Mouse (Mus musculus): ENCODE data around the gene Gm10198. TPM values are rescaled to one million over a fixed set of nuclear protein-coding genes. Genes with fewer than 3 reads are reported as not detected.

Gene Gm10198
- polyA plus RNA-seq (2015; fragmentation: Nextera tagmentation; extraction: Ambion mirVana), result not detected in 2 replicates

DNA sequence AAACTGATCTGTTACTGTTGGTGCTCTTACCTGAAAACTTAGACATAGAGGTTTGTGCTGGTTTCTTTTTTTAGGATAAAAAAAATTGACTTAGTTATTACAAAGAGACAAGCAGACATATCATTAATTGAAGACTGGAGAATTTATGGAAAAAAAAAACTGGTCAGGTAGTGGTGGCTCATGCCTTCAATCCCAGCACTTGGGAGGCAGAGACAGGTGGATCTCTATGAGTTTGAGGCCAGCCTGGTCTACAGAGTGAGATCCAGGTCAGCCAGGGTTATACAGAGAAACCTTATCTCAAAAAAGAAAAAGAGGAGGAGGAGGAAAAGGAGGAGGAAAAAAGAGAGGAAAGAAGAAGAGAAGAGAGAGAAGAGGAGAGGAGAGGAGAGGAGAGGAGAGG lies at the start of gene Gm10198:
TSS of gene Gm10198 (plus strand) at position 301 of the 400 bp plus-strand sequence.
- Histone ChIP-seq H3K4me3 (ENCODE audit: low read length) (no peak within 1 kb of the TSS), H3K9me3 (ENCODE audit: low read length) (no peaks in the 10 kb centered on the region), H3K27ac (ENCODE audit: low read length) (no peak within 1 kb of the TSS), H3K4me1 (ENCODE audit: insufficient read depth, low read length) (no peaks in the 10 kb centered on the region), H3K27me3 (ENCODE audit: insufficient read depth, low read length) (no peaks in the 10 kb centered on the region), H3K4me2 (replicated peaks; ENCODE audit: low read depth, low read length) (no peak within 1 kb of the TSS), H3K36me3 (ENCODE audit: insufficient read depth, low read length) (no peaks in the 10 kb centered on the region), H3K9ac (replicated peaks; ENCODE audit: low read length) (no peak within 1 kb of the TSS)
- ATAC-seq (ENCODE audit: low FRiP score, low TSS enrichment), result no peak

DNA sequence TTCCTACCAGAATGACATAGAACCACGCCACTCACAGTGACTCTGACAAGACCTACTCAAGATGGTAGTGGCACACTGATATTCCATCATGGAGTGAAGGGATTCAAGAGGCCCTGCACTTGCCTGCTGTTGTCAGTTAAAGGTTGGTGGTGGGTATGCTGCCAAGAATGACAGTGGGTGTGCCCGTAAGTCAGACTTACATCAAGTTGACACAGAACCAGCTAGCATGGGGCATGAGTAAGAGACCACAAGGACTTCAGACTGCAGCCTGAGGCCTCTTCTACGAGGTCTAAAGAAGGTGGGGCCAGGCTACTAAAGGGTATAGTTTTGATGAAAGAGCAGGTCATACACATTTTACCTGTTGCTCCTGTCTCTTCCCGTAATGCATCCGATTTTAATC lies 47.3 kb upstream of the Gm10198 start:
- Histone ChIP-seq H3K36me3 (ENCODE audit: insufficient read depth, low read length) (no peaks in the 10 kb centered on the region), H3K27ac (ENCODE audit: low read length) (no peak overlapping the region), H3K9me3 (ENCODE audit: low read length) (no peaks in the 10 kb centered on the region), H3K4me1 (ENCODE audit: insufficient read depth, low read length) (no peaks in the 10 kb centered on the region), H3K4me2 (replicated peaks; ENCODE audit: low read depth, low read length) (no peak overlapping the region), H3K27me3 (ENCODE audit: insufficient read depth, low read length) (no peaks in the 10 kb centered on the region), H3K4me3 (ENCODE audit: low read length) (no peak overlapping the region), H3K9ac (replicated peaks; ENCODE audit: low read length) (no peak overlapping the region)
- WGBS, result 87% methylated on average over 5 of the region's 5 CpGs
- ATAC-seq (ENCODE audit: low FRiP score, low TSS enrichment), result no peak

- Histone ChIP-seq H3K9ac (replicated peaks; ENCODE audit: low read length) (no peak overlapping the region), H3K9me3 (ENCODE audit: low read length) (no peaks in the 10 kb centered on the region), H3K36me3 (ENCODE audit: insufficient read depth, low read length) (no peaks in the 10 kb centered on the region), H3K4me1 (ENCODE audit: insufficient read depth, low read length) (peaks cover 9% of the 10 kb centered on the region), H3K27me3 (ENCODE audit: insufficient read depth, low read length) (no peaks in the 10 kb centered on the region), H3K27ac (ENCODE audit: low read length) (no peak overlapping the region), H3K4me3 (ENCODE audit: low read length) (no peak overlapping the region), H3K4me2 (replicated peaks; ENCODE audit: low read depth, low read length) (no peak overlapping the region)
- 84% methylated on average over 7 of the region's 7 CpGs for WGBS
- ATAC-seq (ENCODE audit: low FRiP score, low TSS enrichment), result no peak
These were observed 39.8 kb upstream of the Gm10198 start for GRCm38 (mm10) chr13:111552769-111553168.

DNA sequence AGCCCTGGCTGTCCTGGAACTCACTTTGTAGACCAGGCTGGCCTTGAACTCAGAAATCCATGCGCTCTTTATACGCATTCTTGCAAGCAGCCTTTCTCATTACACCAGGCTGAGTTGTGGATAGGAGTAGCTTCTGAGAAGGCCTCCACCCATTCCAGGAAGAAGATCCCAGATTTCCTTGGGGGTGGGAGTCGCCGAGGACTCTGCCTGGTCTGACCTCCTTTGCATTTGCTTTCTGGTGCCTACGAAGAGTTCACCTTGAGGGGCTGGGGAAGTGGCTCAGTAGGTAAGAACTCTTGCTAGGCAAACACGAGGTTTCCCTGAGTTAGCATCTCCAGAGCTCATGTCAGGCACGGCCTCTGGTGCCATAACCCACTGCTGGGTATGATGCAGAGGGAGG lies 39.4 kb upstream of the Gm10198 start:
- H3K27me3 ChIP-seq (ENCODE audit: insufficient read depth, low read length), result no peaks in the 10 kb centered on the region
- WGBS, result 86% methylated on average over 7 of the region's 7 CpGs
- no peak overlapping the region for H3K27ac ChIP-seq (ENCODE audit: low read length)
- no peak overlapping the region for H3K4me3 ChIP-seq (ENCODE audit: low read length)
- no peak overlapping the region for H3K9ac ChIP-seq (replicated peaks; ENCODE audit: low read length)
- no peak overlapping the region for H3K4me2 ChIP-seq (replicated peaks; ENCODE audit: low read depth, low read length)
- peaks cover 9% of the 10 kb centered on the region for H3K4me1 ChIP-seq (ENCODE audit: insufficient read depth, low read length)
- no peaks in the 10 kb centered on the region for H3K9me3 ChIP-seq (ENCODE audit: low read length)
- no peak for ATAC-seq (ENCODE audit: low FRiP score, low TSS enrichment)
- no peaks in the 10 kb centered on the region for H3K36me3 ChIP-seq (ENCODE audit: insufficient read depth, low read length)

- no peak overlapping the region for H3K4me2 ChIP-seq (replicated peaks; ENCODE audit: low read depth, low read length)
- peaks cover 9% of the 10 kb centered on the region for H3K4me1 ChIP-seq (ENCODE audit: insufficient read depth, low read length)
- ATAC-seq (ENCODE audit: low FRiP score, low TSS enrichment), result no peak
- H3K36me3 ChIP-seq (ENCODE audit: insufficient read depth, low read length), result no peaks in the 10 kb centered on the region
- no peaks in the 10 kb centered on the region for H3K9me3 ChIP-seq (ENCODE audit: low read length)
- H3K9ac ChIP-seq (replicated peaks; ENCODE audit: low read length), result no peak overlapping the region
- H3K4me3 ChIP-seq (ENCODE audit: low read length), result no peak overlapping the region
- WGBS, result 79% methylated on average over 8 of the region's 8 CpGs
- no peak overlapping the region for H3K27ac ChIP-seq (ENCODE audit: low read length)
- no peaks in the 10 kb centered on the region for H3K27me3 ChIP-seq (ENCODE audit: insufficient read depth, low read length)
These were observed 38.6 kb upstream of the Gm10198 start for GRCm38 (mm10) chr13:111553941-111554340.

- WGBS, result under 1% methylated on average over 8 of the region's 8 CpGs
These were observed 37.3 kb upstream of the Gm10198 start for GRCm38 (mm10) chr13:111555333-111555732.

GRCm38 (mm10) chr13:111556375-111556774 lies 36.2 kb upstream of the Gm10198 start:
- WGBS, result 78% methylated on average over 4 of the region's 4 CpGs
- no peak for ATAC-seq (ENCODE audit: low FRiP score, low TSS enrichment)
- peaks cover 8% of the 10 kb centered on the region; the same call in 1 of the 2 replicates for H3K9me3 ChIP-seq (ENCODE audit: low read length)
- no peak overlapping the region for H3K9ac ChIP-seq (replicated peaks; ENCODE audit: low read length)
- no peak overlapping the region for H3K4me2 ChIP-seq (replicated peaks; ENCODE audit: low read depth, low read length)
- H3K27ac ChIP-seq (ENCODE audit: low read length), result no peak overlapping the region
- peaks cover 9% of the 10 kb centered on the region for H3K4me1 ChIP-seq (ENCODE audit: insufficient read depth, low read length)
- H3K4me3 ChIP-seq (ENCODE audit: low read length), result no peak overlapping the region
- H3K36me3 ChIP-seq (ENCODE audit: insufficient read depth, low read length), result no peaks in the 10 kb centered on the region
- H3K27me3 ChIP-seq (ENCODE audit: insufficient read depth, low read length), result no peaks in the 10 kb centered on the region

More at GRCm38 (mm10) chr13:111555333-111555732, 37.3 kb upstream of the Gm10198 start:
- H3K9me3 ChIP-seq (ENCODE audit: low read length), result no peaks in the 10 kb centered on the region
- H3K27ac ChIP-seq (ENCODE audit: low read length), result no peak overlapping the region
- peaks cover 9% of the 10 kb centered on the region for H3K4me1 ChIP-seq (ENCODE audit: insufficient read depth, low read length)
- H3K4me2 ChIP-seq (replicated peaks; ENCODE audit: low read depth, low read length), result peak overlapping the region; percentile 33; the same call in 1 of the 2 replicates
- H3K9ac ChIP-seq (replicated peaks; ENCODE audit: low read length), result no peak overlapping the region
- H3K27me3 ChIP-seq (ENCODE audit: insufficient read depth, low read length), result no peaks in the 10 kb centered on the region
- no peak overlapping the region for H3K4me3 ChIP-seq (ENCODE audit: low read length)
- peak; percentile 51; the same call in 1 of the 2 replicates for ATAC-seq (ENCODE audit: low FRiP score, low TSS enrichment)
- no peaks in the 10 kb centered on the region for H3K36me3 ChIP-seq (ENCODE audit: insufficient read depth, low read length)

DNA sequence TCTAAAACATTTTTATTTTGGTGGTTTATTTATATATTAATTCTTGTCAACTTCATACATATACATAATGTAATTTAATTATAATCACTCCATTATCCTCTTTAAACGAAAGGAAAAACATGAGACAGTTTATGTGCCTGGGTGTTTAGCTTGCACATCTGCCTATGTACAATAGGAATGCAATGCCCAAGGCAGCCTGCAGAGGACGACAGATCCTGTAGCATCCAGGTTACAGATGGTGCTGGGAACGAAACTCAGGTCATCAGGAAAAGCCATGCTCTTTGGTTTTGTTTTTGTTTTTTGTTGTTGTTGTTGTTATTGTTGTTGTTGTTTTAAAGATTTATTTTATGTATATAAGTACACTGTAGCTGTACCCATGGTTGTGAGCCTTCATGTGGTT lies 32.4 kb upstream of the Gm10198 start:
- 96% methylated on average over 3 of the region's 3 CpGs for WGBS
- Histone ChIP-seq H3K27ac (ENCODE audit: low read length) (no peak overlapping the region), H3K4me2 (replicated peaks; ENCODE audit: low read depth, low read length) (no peak overlapping the region)

GRCm38 (mm10) chr13:111562595-111562994 lies 30.0 kb upstream of the Gm10198 start:
- 72% methylated on average over 5 of the region's 5 CpGs for WGBS
- Histone ChIP-seq H3K27me3 (ENCODE audit: insufficient read depth, low read length) (no peaks in the 10 kb centered on the region), H3K27ac (ENCODE audit: low read length) (no peak overlapping the region), H3K36me3 (ENCODE audit: insufficient read depth, low read length) (no peaks in the 10 kb centered on the region), H3K9ac (replicated peaks; ENCODE audit: low read length) (no peak overlapping the region), H3K4me2 (replicated peaks; ENCODE audit: low read depth, low read length) (no peak overlapping the region), H3K4me1 (ENCODE audit: insufficient read depth, low read length) (no peaks in the 10 kb centered on the region), H3K4me3 (ENCODE audit: low read length) (no peak overlapping the region), H3K9me3 (ENCODE audit: low read length) (peaks cover 9% of the 10 kb centered on the region; the same call in 1 of the 2 replicates)
- ATAC-seq (ENCODE audit: low FRiP score, low TSS enrichment), result no peak

More for the DNA sequence above, 32.4 kb upstream of the Gm10198 start:
- Histone ChIP-seq H3K27me3 (ENCODE audit: insufficient read depth, low read length) (no peaks in the 10 kb centered on the region), H3K4me3 (ENCODE audit: low read length) (no peak overlapping the region), H3K36me3 (ENCODE audit: insufficient read depth, low read length) (no peaks in the 10 kb centered on the region), H3K9me3 (ENCODE audit: low read length) (peaks cover 9% of the 10 kb centered on the region; the same call in 1 of the 2 replicates), H3K9ac (replicated peaks; ENCODE audit: low read length) (no peak overlapping the region), H3K4me1 (ENCODE audit: insufficient read depth, low read length) (peaks cover 5% of the 10 kb centered on the region)
- ATAC-seq (ENCODE audit: low FRiP score, low TSS enrichment), result no peak

- Histone ChIP-seq H3K9me3 (ENCODE audit: low read length) (no peaks in the 10 kb centered on the region), H3K9ac (replicated peaks; ENCODE audit: low read length) (no peak overlapping the region), H3K4me3 (ENCODE audit: low read length) (no peak overlapping the region), H3K4me2 (replicated peaks; ENCODE audit: low read depth, low read length) (no peak overlapping the region), H3K27me3 (ENCODE audit: insufficient read depth, low read length) (no peaks in the 10 kb centered on the region), H3K36me3 (ENCODE audit: insufficient read depth, low read length) (no peaks in the 10 kb centered on the region), H3K27ac (ENCODE audit: low read length) (no peak overlapping the region), H3K4me1 (ENCODE audit: insufficient read depth, low read length) (no peaks in the 10 kb centered on the region)
- ATAC-seq (ENCODE audit: low FRiP score, low TSS enrichment), result no peak
- WGBS, result 40% methylated on average over 4 of the region's 4 CpGs
These were observed 18.4 kb upstream of the Gm10198 start for GRCm38 (mm10) chr13:111574196-111574595.
